Mouse (Mus musculus) hindbrain, embryonic 15.5 days (tissue): Measurements from ENCODE around the gene Adk. TPM values are rescaled to one million over a fixed set of nuclear protein-coding genes. Genes with fewer than 3 reads are reported as not detected.

Experiments
- ATAC-seq: fragments of 200-750 bp; cut with Nextera tagmentation; 2 replicates; pipeline ENCODE4 v1.8.0; 2017; ENCODE audit warnings: low read depth, moderate number of reproducible peaks, moderate TSS enrichment; ENCODE audit not compliant: low FRiP score
- H3K27ac ChIP-seq: fragments of 300-500 bp; sonication (generic); replicated peaks from 2 replicates; pipeline ENCODE4 v1.5.1; 2015; ENCODE audit warnings: mild to moderate bottlenecking, inconsistent platforms
- H3K27me3 ChIP-seq: fragments of 300-500 bp; sonication (generic); 2 replicates; pipeline ENCODE4 v1.6.1; 2015; ENCODE audit warnings: control low read depth, inconsistent platforms
- H3K36me3 ChIP-seq: fragments of 300-500 bp; sonication (generic); 2 replicates; pipeline ENCODE4 v1.6.1; 2015; ENCODE audit warnings: control low read depth, inconsistent platforms
- H3K4me1 ChIP-seq: fragments of 300-500 bp; sonication (generic); replicated peaks from 2 replicates; pipeline ENCODE4 v1.6.1; 2015; ENCODE audit warnings: control low read depth, inconsistent platforms
- H3K4me2 ChIP-seq: fragments of 300-500 bp; sonication (generic); 2 replicates; pipeline ENCODE4 v1.6.1; 2015; ENCODE audit warnings: moderate library complexity, mild to moderate bottlenecking, inconsistent platforms
- H3K4me3 ChIP-seq: fragments of 300-500 bp; sonication (generic); 2 replicates; pipeline ENCODE4 v1.5.1; 2015; ENCODE audit warnings: mild to moderate bottlenecking, inconsistent platforms
- H3K9ac ChIP-seq: fragments of 300-500 bp; sonication (generic); 2 replicates; pipeline ENCODE4 v1.6.1; 2015; ENCODE audit warnings: inconsistent platforms
- H3K9me3 ChIP-seq: fragments of 300-500 bp; sonication (generic); 2 replicates; pipeline ENCODE4 v1.6.1; 2016; ENCODE audit warnings: control low read depth, inconsistent platforms
- WGBS: fragments of 180-500 bp; shearing (Covaris S2); methylation state at CpG from one replicate; pipeline ENCODE4 v1.1.7; 2015; 5-methylcytosine and 5-hydroxymethylcytosine counted together
- polyA plus RNA-seq: library from polyadenylated mRNA; unstranded; fragments of >200 nt; fragmentation: Nextera tagmentation; extraction: Ambion mirVana; gene quantifications from 2 replicates; pipeline ENCODE4 v1.2.1, GENCODE M21; 2015

The Adk gene
- polyA plus RNA-seq, 1 experiment from 2014 or later, result 40.4 TPM

GRCm38 (mm10) chr14:21383701-21384428 is 331.5 kb downstream of the Adk start:
- ATAC-seq, result peak; percentile 23; the same call in 1 of the 2 replicates
- Histone ChIP-seq H3K9me3 (no peaks in the 10 kb centered on the region), H3K27me3 (no peaks in the 10 kb centered on the region), H3K4me2 (no peak overlapping the region), H3K9ac (no peak overlapping the region), H3K27ac (no peak overlapping the region), H3K4me1 (peaks cover 10% of the 10 kb centered on the region; the same call in 1 of the 2 replicates), H3K36me3 (no peaks in the 10 kb centered on the region), H3K4me3 (no peak overlapping the region)
- WGBS, result 39% methylated on average over 5 of the region's 5 CpGs

- WGBS, result 95% methylated on average over 7 of the region's 7 CpGs
- no peak for ATAC-seq
- Histone ChIP-seq H3K27me3 (no peaks in the 10 kb centered on the region), H3K9me3 (no peaks in the 10 kb centered on the region), H3K4me3 (no peak overlapping the region), H3K4me2 (no peak overlapping the region), H3K4me1 (peaks cover 16% of the 10 kb centered on the region), H3K9ac (no peak overlapping the region), H3K27ac (no peak overlapping the region), H3K36me3 (no peaks in the 10 kb centered on the region)
Measured at GRCm38 (mm10) chr14:21399506-21399905, 347.1 kb downstream of the Adk start.

- peak overlapping the region; percentile 56 for H3K27ac ChIP-seq
- 19% methylated on average over 8 of the region's 8 CpGs for WGBS
- no peak overlapping the region for H3K9ac ChIP-seq
- peaks cover 16% of the 10 kb centered on the region for H3K4me1 ChIP-seq
- peak; percentile 76 for ATAC-seq
- no peaks in the 10 kb centered on the region for H3K9me3 ChIP-seq
- H3K27me3 ChIP-seq, result no peaks in the 10 kb centered on the region
- peak overlapping the region; percentile 16; the same call in 1 of the 2 replicates for H3K4me2 ChIP-seq
- no peaks in the 10 kb centered on the region for H3K36me3 ChIP-seq
- H3K4me3 ChIP-seq, result no peak overlapping the region
Measured at GRCm38 (mm10) chr14:21402157-21402601, 349.8 kb downstream of the Adk start.

- H3K27me3 ChIP-seq, result no peaks in the 10 kb centered on the region
- peaks cover 16% of the 10 kb centered on the region for H3K4me1 ChIP-seq
- no peaks in the 10 kb centered on the region for H3K36me3 ChIP-seq
- 38% methylated on average over 8 of the region's 8 CpGs for WGBS
- no peak for ATAC-seq
- H3K9ac ChIP-seq, result no peak overlapping the region
- peak overlapping the region; percentile 16; the same call in 1 of the 2 replicates for H3K4me2 ChIP-seq
- H3K27ac ChIP-seq, result peak overlapping the region; percentile 56
- no peak overlapping the region for H3K4me3 ChIP-seq
- no peaks in the 10 kb centered on the region for H3K9me3 ChIP-seq
Measured at GRCm38 (mm10) chr14:21402621-21403405, 350.4 kb downstream of the Adk start.

GRCm38 (mm10) chr14:21406946-21407345 is 354.6 kb downstream of the Adk start:
- WGBS, result 78% methylated on average over 5 of the region's 5 CpGs

GRCm38 (mm10) chr14:21408846-21409245 is 356.5 kb downstream of the Adk start:
- H3K27ac ChIP-seq, result no peak overlapping the region
- 45% methylated on average over 4 of the region's 4 CpGs for WGBS

More at GRCm38 (mm10) chr14:21406946-21407345, 354.6 kb downstream of the Adk start:
- ATAC-seq, result no peak
- Histone ChIP-seq H3K4me1 (peaks cover 22% of the 10 kb centered on the region), H3K27ac (no peak overlapping the region), H3K4me3 (no peak overlapping the region), H3K9me3 (no peaks in the 10 kb centered on the region), H3K36me3 (no peaks in the 10 kb centered on the region), H3K9ac (no peak overlapping the region), H3K4me2 (no peak overlapping the region), H3K27me3 (no peaks in the 10 kb centered on the region)

GRCm38 (mm10) chr14:21410769-21411477 is 358.5 kb downstream of the Adk start:
- H3K4me2 ChIP-seq, result no peak overlapping the region
- no peak overlapping the region for H3K27ac ChIP-seq
- no peak overlapping the region for H3K9ac ChIP-seq
- H3K27me3 ChIP-seq, result no peaks in the 10 kb centered on the region
- H3K9me3 ChIP-seq, result no peaks in the 10 kb centered on the region
- H3K36me3 ChIP-seq, result no peaks in the 10 kb centered on the region
- no peak overlapping the region for H3K4me3 ChIP-seq
- no peak for ATAC-seq
- whole genome bisulfite sequencing, result 29% methylated on average over 7 of the region's 7 CpGs
- peaks cover 8% of the 10 kb centered on the region; the same call in 1 of the 2 replicates for H3K4me1 ChIP-seq

More at GRCm38 (mm10) chr14:21408846-21409245, 356.5 kb downstream of the Adk start:
- H3K27me3 ChIP-seq, result no peaks in the 10 kb centered on the region
- no peaks in the 10 kb centered on the region for H3K9me3 ChIP-seq
- no peak overlapping the region for H3K4me2 ChIP-seq
- no peak overlapping the region for H3K9ac ChIP-seq
- H3K36me3 ChIP-seq, result no peaks in the 10 kb centered on the region
- ATAC-seq, result no peak
- no peak overlapping the region for H3K4me3 ChIP-seq
- H3K4me1 ChIP-seq, result peaks cover 8% of the 10 kb centered on the region; the same call in 1 of the 2 replicates

GRCm38 (mm10) chr14:21411524-21411923 is 359.1 kb downstream of the Adk start:
- Histone ChIP-seq H3K4me3 (no peak overlapping the region), H3K4me2 (no peak overlapping the region), H3K4me1 (peaks cover 8% of the 10 kb centered on the region; the same call in 1 of the 2 replicates), H3K36me3 (no peaks in the 10 kb centered on the region), H3K27me3 (no peaks in the 10 kb centered on the region), H3K9ac (no peak overlapping the region), H3K27ac (no peak overlapping the region), H3K9me3 (no peaks in the 10 kb centered on the region)
- 74% methylated on average over 6 of the region's 6 CpGs for WGBS
- no peak for ATAC-seq

- H3K27ac ChIP-seq, result no peak overlapping the region
- WGBS, result 81% methylated on average over 7 of the region's 7 CpGs
- H3K4me2 ChIP-seq, result no peak overlapping the region
- no peaks in the 10 kb centered on the region for H3K9me3 ChIP-seq
- no peak overlapping the region for H3K9ac ChIP-seq
- no peaks in the 10 kb centered on the region for H3K36me3 ChIP-seq
- no peaks in the 10 kb centered on the region for H3K4me1 ChIP-seq
- ATAC-seq, result no peak
- H3K4me3 ChIP-seq, result no peak overlapping the region
- no peaks in the 10 kb centered on the region for H3K27me3 ChIP-seq
Measured at GRCm38 (mm10) chr14:21418332-21418731, 366.0 kb downstream of the Adk start.

GRCm38 (mm10) chr14:21427369-21427768 is 375.0 kb downstream of the Adk start:
- ATAC-seq, result peak; percentile 74; the same call in 1 of the 2 replicates
- no peaks in the 10 kb centered on the region for H3K36me3 ChIP-seq
- WGBS, result 53% methylated on average over 7 of the region's 7 CpGs
- H3K9ac ChIP-seq, result no peak overlapping the region
- H3K27me3 ChIP-seq, result no peaks in the 10 kb centered on the region
- no peak overlapping the region for H3K4me3 ChIP-seq
- H3K4me1 ChIP-seq, result 0 out of 2 replicates have a peak, but pooled peaks cover 10% of the 10 kb centered on the region
- no peak overlapping the region for H3K4me2 ChIP-seq
- no peaks in the 10 kb centered on the region for H3K9me3 ChIP-seq
- H3K27ac ChIP-seq, result no peak overlapping the region

GRCm38 (mm10) chr14:21433415-21433814 is 381.0 kb downstream of the Adk start:
- ATAC-seq, result no peak
- Histone ChIP-seq H3K4me2 (no peak overlapping the region), H3K4me1 (no peaks in the 10 kb centered on the region), H3K27ac (no peak overlapping the region), H3K27me3 (no peaks in the 10 kb centered on the region), H3K36me3 (no peaks in the 10 kb centered on the region), H3K9me3 (no peaks in the 10 kb centered on the region), H3K9ac (no peak overlapping the region), H3K4me3 (no peak overlapping the region)
- WGBS, result 89% methylated on average over 4 of the region's 4 CpGs
